20 mouse cellular contexts compared by ENCODE assay signal in genomic region chr9:57246482-57246881, GRCm38 (mm10). TPM values are rescaled to one million over a fixed set of nuclear protein-coding genes. Genes with fewer than 3 reads are reported as not detected.
"Had no signal": no experiment of that assay in that cellular context is flagged by ENCODE, and none has a peak within 500 bp of the region (broad histone marks: within the 10 kb centered on the region; RNA-seq: fewer than 3 reads in every experiment).

No protein-coding gene starts in this region.

- DNase-seq: left cerebral cortex, postnatal 4 days; liver; liver, embryonic 13.5 days; liver, postnatal 0 days; lung, adult 2 months; lung, postnatal 14 days; midbrain, embryonic 14.5 days had no signal

RNA-seq across cellular contexts. Expression of gene Trcg1, which starts 10.1 kb away (rescaled TPM):
- total RNA-seq: left cerebral cortex, adult 18-20 months; left cerebral cortex, adult 2 months; left cerebral cortex, adult 8-10 months; left cerebral cortex, postnatal 10 days; left cerebral cortex, postnatal 14 days; left cerebral cortex, postnatal 25 days; left cerebral cortex, postnatal 36 days; left cerebral cortex, postnatal 4 days; liver, adult 2 months; megakaryocyte progenitor cell, adult 5-6 weeks; megakaryocyte, adult 5-6 weeks; megakaryocyte-erythroid progenitor cell, adult 5-6 weeks; midbrain, postnatal 0 days; monocyte, adult 5-6 weeks had no signal
